Mouse (Mus musculus) left cerebral cortex, adult 6 months (tissue): ENCODE results near the gene Rgn. TPM values are rescaled to one million over a fixed set of nuclear protein-coding genes. Genes with fewer than 3 reads are reported as not detected.

Source experiments
- long read RNA-seq, 2 experiments: library from polyadenylated mRNA; unstranded; transcript quantifications; one replicate each; pipeline ENCODE4 v2.0.0; 2019 to 2020
- polyA plus RNA-seq: library from polyadenylated mRNA; unstranded; fragments of <200 nt; fragmentation: Nextera tagmentation; gene quantifications from 2 replicates; pipeline ENCODE4 v1.2.3, GENCODE M21; 2021

The Rgn gene
- 0.15 and 0.16 TPM in 2 replicates for polyA plus RNA-seq
- long read RNA-seq, experiment 1, partial matches to known transcripts, result 0 of 3 reads
- long read RNA-seq, experiment 1, other reads (novel, unspliced or antisense), result 3 of 3 reads
- long read RNA-seq, experiment 2, result 0 reads

GRCm38 (mm10) chrX:20549532-20549931, at the start of gene Rgn:
Rgn (plus strand) TSS chrX:20549787.

Other genes with a start within 250 kb of the Rgn start
- 3.5 and 4.9 TPM in 2 replicates for gene Rp2, start 185.3 kb upstream of the Rgn start, polyA plus RNA-seq
- 0.79 and 1.0 TPM in 2 replicates for gene Jade3, start 124.1 kb upstream of the Rgn start, polyA plus RNA-seq
- gene Rbm10, start 67.7 kb downstream of the Rgn start, polyA plus RNA-seq, result 20.2 and 23.0 TPM in 2 replicates
- gene Ndufb11, start 67.8 kb downstream of the Rgn start, polyA plus RNA-seq, result 405 and 414 TPM in 2 replicates
- 108 and 116 TPM in 2 replicates for gene Uba1, start 108.5 kb downstream of the Rgn start, polyA plus RNA-seq
- 83.5 and 248 TPM in 2 replicates for gene Cdk16, start 138.2 kb downstream of the Rgn start, polyA plus RNA-seq
- gene Usp11, start 154.1 kb downstream of the Rgn start, polyA plus RNA-seq, result 25.3 and 35.6 TPM in 2 replicates
- gene Araf, start 248.0 kb downstream of the Rgn start, polyA plus RNA-seq, result 153 and 212 TPM in 2 replicates